Mouse (Mus musculus) G1E (cell line): ENCODE data around the gene Isoc2a. TPM values are rescaled to one million over a fixed set of nuclear protein-coding genes. Genes with fewer than 3 reads are reported as not detected.
A peak's percentile ranks its signal among the peaks of the same experiment; 100 is the strongest.

Experiments
- ATAC-seq: 2 replicates; pipeline ENCODE4 v1.8.0; 2016; ENCODE audit warnings: mild to moderate bottlenecking; ENCODE audit not compliant: insufficient number of reproducible peaks, poor library complexity, low FRiP score, severe bottlenecking; ENCODE audit errors: extremely low read depth
- DNase-seq: peaks from one replicate; pipeline ENCODE4 v3.0.0; 2012; ENCODE audit warnings: low spot score
- H3K27me3 ChIP-seq: 2 replicates; pipeline ENCODE4 v1.6.1; 2012; ENCODE audit warnings: mild to moderate bottlenecking, low read length, inconsistent platforms; ENCODE audit not compliant: insufficient read depth
- H3K36me3 ChIP-seq: replicated peaks from 2 replicates; pipeline ENCODE3; 2012; ENCODE audit warnings: mild to moderate bottlenecking, inconsistent platforms
- H3K4me1 ChIP-seq: 2 replicates; pipeline ENCODE4 v1.6.1; 2012; ENCODE audit warnings: low read depth, low read length, inconsistent platforms, mixed read lengths; ENCODE audit not compliant: insufficient read depth
- H3K4me3 ChIP-seq: 2 replicates; pipeline ENCODE4 v1.5.1; 2012; ENCODE audit warnings: low read depth, mild to moderate bottlenecking, inconsistent platforms, low read length, moderate library complexity, mixed read lengths
- H3K9me3 ChIP-seq: replicated peaks from 2 replicates; pipeline ENCODE4 v1.6.1; 2012; ENCODE audit warnings: inconsistent platforms
- CTCF ChIP-seq: IDR thresholded peaks from 2 replicates; pipeline ENCODE4 v1.5.1; 2012; ENCODE audit warnings: low read depth, low read length, inconsistent platforms, mixed read lengths
- GATA1 ChIP-seq: IDR thresholded peaks from 2 replicates; pipeline ENCODE4 v1.6.1; 2012; ENCODE audit warnings: borderline replicate concordance, low read length, inconsistent platforms, mixed read lengths
- GATA2 ChIP-seq: IDR thresholded peaks from 2 replicates; pipeline ENCODE4 v1.6.1; 2012; ENCODE audit warnings: low read depth, low read length, inconsistent platforms, borderline replicate concordance
- POLR2AphosphoS5 ChIP-seq: IDR thresholded peaks from 2 replicates; pipeline ENCODE4 v1.6.1; 2012; ENCODE audit warnings: low read depth, low read length, inconsistent platforms; ENCODE audit not compliant: insufficient replicate concordance
- TAL1 ChIP-seq: conservative IDR thresholded peaks from 2 replicates; pipeline ENCODE4 v1.6.1; 2012; ENCODE audit warnings: low read depth, low read length, inconsistent platforms, mixed read lengths
- polyA plus RNA-seq: library from polyadenylated mRNA; stranded (reverse); fragments of >175 nt; gene quantifications from 2 replicates; pipeline ENCODE4 v1.2.3, GENCODE M21; 2012
- total RNA-seq, 2 experiments: library from RNA; stranded (forward) in 1 of 2; stranded (reverse) in 1 of 2; fragments of 200-1000 nt in 1 of 2; fragments of >200 nt in 1 of 2; fragmentation: Nextera tagmentation in 1 of 2; gene quantifications; 2 replicates each; pipeline ENCODE4 v1.2.3; 2014 to 2017

The Isoc2a gene
- total and polyA plus RNA-seq, 3 experiments, result 1.9 to 16.2 (median 7.5) TPM

DNA sequence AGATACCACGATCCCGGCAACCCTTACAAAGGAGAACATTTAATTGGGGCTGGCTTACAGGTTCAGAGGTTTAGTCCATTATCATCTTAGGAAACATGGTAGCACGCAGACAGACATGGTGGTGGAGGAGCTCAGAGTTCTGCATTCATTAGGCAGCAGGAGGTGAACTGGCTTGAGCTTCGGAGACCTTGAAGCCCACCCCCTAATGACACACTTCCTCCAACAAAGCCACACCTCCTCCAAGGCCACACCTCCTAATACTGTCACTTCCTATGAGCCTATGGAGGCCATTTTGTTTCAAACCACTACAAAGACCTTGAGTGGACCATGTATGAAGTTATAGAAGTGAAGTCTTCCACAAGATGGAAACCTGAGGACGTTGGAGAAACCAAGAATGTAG lies 35.3 kb downstream of the Isoc2a start:
- Histone ChIP-seq H3K4me3 (no peak overlapping the region), H3K36me3 (peaks cover 12% of the 10 kb centered on the region), H3K9me3 (no peaks in the 10 kb centered on the region), H3K4me1 (peaks cover 30% of the 10 kb centered on the region), H3K27me3 (peaks cover 21% of the 10 kb centered on the region)
- TF ChIP-seq CTCF, result no peak
- no peak for DNase-seq
- no peak for ATAC-seq

DNA sequence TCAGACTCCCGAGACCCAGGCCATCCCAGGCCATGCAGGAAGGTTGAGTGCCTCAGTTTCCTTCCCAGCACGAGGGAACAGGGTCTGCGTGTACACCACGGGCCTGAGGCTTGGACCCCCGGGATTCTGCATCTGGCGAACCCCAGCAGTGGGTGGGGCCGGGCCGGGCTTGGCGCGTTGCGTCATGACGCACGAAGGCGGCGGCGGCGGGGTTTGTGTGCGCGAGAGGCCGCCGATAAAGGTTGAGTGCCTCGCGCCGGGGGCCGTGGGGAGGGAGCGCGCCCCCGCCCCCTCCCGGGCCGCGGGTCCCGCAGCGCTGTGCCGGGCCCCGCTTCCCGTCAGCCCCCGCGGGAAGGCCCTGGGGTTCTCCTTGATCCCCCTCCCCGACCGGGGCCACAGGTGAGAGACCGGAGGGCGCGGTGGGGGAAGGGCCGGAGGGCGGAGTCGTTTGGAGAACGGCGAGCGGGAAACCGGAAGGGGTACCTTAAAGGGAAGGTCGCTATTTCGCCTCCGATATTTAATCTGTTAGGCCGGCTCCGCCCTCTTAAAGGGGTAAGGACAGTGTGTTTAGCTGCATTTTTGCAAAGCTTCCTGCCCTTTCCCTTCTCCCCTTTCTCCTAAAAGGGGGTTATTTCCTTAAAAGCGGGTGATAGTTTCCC lies 38.2 kb downstream of the Isoc2a start, which contains the start of gene Zfp628:
TSS of gene Zfp628 (plus strand) at position 211 of the 659 bp plus-strand sequence.
- DNase-seq (peak; percentile 87), ATAC-seq (peak; percentile 67)
- Histone ChIP-seq H3K9me3 (peaks cover 5% of the 10 kb centered on the region; the same call in 1 of the 2 replicates), H3K4me3 (peak within 1 kb of the TSS; percentile 74), H3K4me1 (peaks cover 42% of the 10 kb centered on the region), H3K36me3 (peaks cover 41% of the 10 kb centered on the region), H3K27me3 (peaks cover 3% of the 10 kb centered on the region)
- no peak for TF ChIP-seq TAL1
- TF ChIP-seq GATA1, result no peak
- no peak for TF ChIP-seq CTCF
- no peak for TF ChIP-seq POLR2AphosphoS5
- TF ChIP-seq GATA2, result no peak

DNA sequence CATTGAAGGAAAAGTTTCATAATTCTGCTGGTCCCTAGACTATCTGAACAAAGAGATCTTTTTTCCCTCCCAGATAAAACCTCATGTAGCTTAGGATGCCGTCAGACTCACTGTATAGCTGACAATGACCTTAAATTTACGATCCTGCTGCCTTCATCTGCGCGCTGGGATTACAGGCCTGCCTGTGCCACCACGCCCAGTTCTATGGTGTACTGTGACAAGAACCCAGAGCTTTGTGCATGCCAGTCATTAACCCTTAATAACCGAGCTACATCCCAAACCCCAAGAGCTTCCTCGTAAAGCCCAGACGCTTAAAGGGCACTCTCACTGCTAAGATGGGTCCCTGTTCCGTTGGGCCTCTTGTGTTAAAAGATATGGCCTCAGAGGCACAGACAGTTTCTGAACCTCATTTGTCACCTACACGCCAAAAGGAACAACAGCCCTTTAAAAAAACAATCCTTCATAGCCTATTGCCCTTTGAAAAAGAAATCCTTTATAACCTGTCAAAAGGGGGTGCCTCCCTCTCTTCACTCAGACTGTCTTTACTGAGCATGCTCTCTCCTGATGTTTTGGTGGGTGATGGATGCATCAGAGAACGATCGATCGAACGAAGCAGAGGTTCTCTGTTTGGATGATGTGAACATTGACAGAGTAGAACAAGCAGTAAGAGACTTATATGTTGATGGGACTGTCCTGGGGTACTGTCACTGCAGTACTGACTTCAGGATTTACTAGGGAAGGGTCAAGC lies 38.9 kb downstream of the Isoc2a start:
- Histone ChIP-seq H3K9me3 (peaks cover 6% of the 10 kb centered on the region; the same call in 1 of the 2 replicates), H3K27me3 (no peaks in the 10 kb centered on the region; the same call in 1 of the 2 replicates), H3K4me3 (peak overlapping the region; percentile 74), H3K36me3 (peaks cover 48% of the 10 kb centered on the region), H3K4me1 (peaks cover 44% of the 10 kb centered on the region)
- ATAC-seq (peak; percentile 35), DNase-seq (no peak)
- no peak for TF ChIP-seq CTCF
- no peak for TF ChIP-seq TAL1
- no peak for TF ChIP-seq GATA2
- no peak for TF ChIP-seq GATA1
- no peak for TF ChIP-seq POLR2AphosphoS5

DNA sequence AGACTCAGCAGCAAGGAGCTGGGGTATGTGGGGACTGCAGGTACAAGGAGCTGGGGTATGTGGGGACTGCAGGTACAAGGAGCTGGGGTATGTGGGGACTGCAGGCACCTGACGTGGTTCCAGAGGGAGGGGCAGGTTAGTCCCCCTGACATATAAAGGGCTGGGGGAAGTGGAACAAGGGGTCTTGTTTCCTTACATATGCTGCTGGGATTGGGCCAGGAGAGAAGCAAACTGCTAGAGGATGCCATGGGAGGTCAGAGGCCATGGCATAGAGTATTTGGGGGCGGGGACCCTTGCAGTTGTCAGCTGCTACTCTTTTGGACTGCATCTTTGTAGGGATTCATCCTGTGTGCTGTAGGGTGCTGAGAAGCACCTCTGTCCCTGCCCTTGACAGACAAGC lies 40.5 kb downstream of the Isoc2a start:
- H3K36me3 ChIP-seq, result peaks cover 56% of the 10 kb centered on the region
- ATAC-seq (no peak), DNase-seq (no peak)
- TF ChIP-seq GATA2 (no peak), TAL1 (no peak), POLR2AphosphoS5 (no peak), GATA1 (no peak), CTCF (no peak)
- H3K9me3 ChIP-seq, result peaks cover 6% of the 10 kb centered on the region; the same call in 1 of the 2 replicates
- H3K4me1 ChIP-seq, result peaks cover 45% of the 10 kb centered on the region
- H3K27me3 ChIP-seq, result peaks cover 2% of the 10 kb centered on the region; the same call in 1 of the 2 replicates
- H3K4me3 ChIP-seq, result no peak overlapping the region

DNA sequence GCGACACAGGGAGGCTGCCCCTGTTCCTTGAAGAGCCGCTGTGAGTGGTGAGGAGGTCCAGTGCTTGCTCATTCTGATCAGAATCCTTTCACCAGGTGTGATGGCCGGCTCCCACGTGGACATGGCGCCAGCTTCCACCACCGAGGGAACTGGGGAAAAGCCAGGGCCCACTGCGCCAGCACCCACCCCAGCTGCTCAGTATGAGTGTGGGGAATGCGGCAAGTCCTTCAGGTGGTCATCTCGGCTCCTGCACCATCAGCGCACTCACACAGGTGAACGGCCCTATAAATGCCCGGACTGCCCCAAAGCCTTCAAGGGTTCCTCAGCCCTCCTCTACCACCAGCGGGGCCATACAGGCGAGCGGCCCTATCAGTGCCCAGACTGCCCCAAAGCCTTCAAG lies 41.7 kb downstream of the Isoc2a start:
- H3K27me3 ChIP-seq, result peaks cover 4% of the 10 kb centered on the region; the same call in 1 of the 2 replicates
- DNase-seq (no peak), ATAC-seq (no peak)
- H3K4me1 ChIP-seq, result peaks cover 52% of the 10 kb centered on the region
- H3K36me3 ChIP-seq, result peaks cover 56% of the 10 kb centered on the region
- H3K4me3 ChIP-seq, result no peak overlapping the region
- peaks cover 6% of the 10 kb centered on the region; the same call in 1 of the 2 replicates for H3K9me3 ChIP-seq
- TF ChIP-seq TAL1, result no peak
- no peak for TF ChIP-seq CTCF
- TF ChIP-seq GATA2, result no peak
- TF ChIP-seq POLR2AphosphoS5, result no peak
- TF ChIP-seq GATA1, result no peak

DNA sequence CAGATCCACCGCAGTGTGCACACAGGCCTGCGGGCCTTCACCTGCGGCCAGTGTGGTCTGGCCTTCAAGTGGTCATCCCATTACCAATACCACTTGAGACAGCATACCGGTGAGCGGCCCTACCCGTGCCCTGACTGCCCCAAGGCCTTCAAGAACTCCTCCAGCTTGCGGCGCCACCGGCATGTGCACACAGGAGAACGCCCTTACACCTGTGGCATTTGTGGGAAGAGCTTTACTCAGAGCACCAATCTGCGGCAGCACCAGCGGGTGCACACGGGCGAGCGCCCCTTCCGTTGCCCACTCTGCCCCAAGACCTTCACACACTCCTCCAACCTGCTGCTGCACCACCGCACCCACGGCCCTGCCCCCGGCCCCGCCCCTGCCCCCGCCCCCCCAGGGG lies 42.1 kb downstream of the Isoc2a start:
- Histone ChIP-seq H3K9me3 (peaks cover 6% of the 10 kb centered on the region; the same call in 1 of the 2 replicates), H3K27me3 (peaks cover 8% of the 10 kb centered on the region; the same call in 1 of the 2 replicates), H3K4me1 (peaks cover 50% of the 10 kb centered on the region), H3K36me3 (peaks cover 56% of the 10 kb centered on the region), H3K4me3 (no peak overlapping the region)
- TF ChIP-seq CTCF (no peak), POLR2AphosphoS5 (no peak), GATA2 (no peak), TAL1 (no peak), GATA1 (no peak)
- no peak for DNase-seq
- ATAC-seq, result no peak
